Mouse (Mus musculus) cerebellum, adult 2 months (tissue): ENCODE measurements at regions not wholly inside any gene's neighbourhood (a gene's known extent, or its start where the extent isn't known, plus 50 kb on each side); places are given as distances from the start of the nearest gene placed in this dataset.
A peak's percentile ranks its signal among the peaks of the same experiment; 100 is the strongest.

Experiments
- DNase-seq, 2 experiments: peaks; one replicate each; pipeline ENCODE4 v3.0.0; 2021
- H3K27ac ChIP-seq: fragments of 200-500 bp; 2 replicates; pipeline ENCODE4 v1.5.1; 2012; ENCODE audit warnings: low read length, control low read depth, inconsistent platforms; ENCODE audit not compliant: insufficient read depth
- H3K27me3 ChIP-seq: fragments of 200-500 bp; 2 replicates; pipeline ENCODE4 v1.6.1; 2012; ENCODE audit warnings: inconsistent platforms, mild to moderate bottlenecking, low read length, moderate library complexity; ENCODE audit not compliant: control insufficient read depth, insufficient read depth
- H3K4me1 ChIP-seq: fragments of 200-500 bp; 2 replicates; pipeline ENCODE4 v1.6.1; 2011; ENCODE audit warnings: low read length; ENCODE audit not compliant: control insufficient read depth, insufficient read depth
- H3K4me3 ChIP-seq: fragments of 200-500 bp; replicated peaks from 2 replicates; pipeline ENCODE3; 2011; ENCODE audit warnings: mild to moderate bottlenecking, low read depth, low read length, control low read depth; ENCODE audit not compliant: insufficient read depth
- CTCF ChIP-seq: fragments of 200-500 bp; IDR thresholded peaks from 2 replicates; pipeline ENCODE4 v1.5.1; 2011; ENCODE audit warnings: low read depth, mild to moderate bottlenecking, control low read depth, low read length, moderate library complexity, borderline replicate concordance; ENCODE audit not compliant: insufficient read depth
- POLR2A ChIP-seq: fragments of 200-500 bp; IDR thresholded peaks from 2 replicates; pipeline ENCODE4 v1.6.1; 2011; ENCODE audit warnings: low read length, control low read depth, borderline replicate concordance; ENCODE audit not compliant: insufficient read depth
- WGBS: fragments of 180-500 bp; shearing (Covaris S2); methylation state at CpG from one replicate; pipeline ENCODE4 v1.1.7; 2018; 5-methylcytosine and 5-hydroxymethylcytosine counted together

- no peak overlapping the region for H3K4me3 ChIP-seq
- H3K27ac ChIP-seq, result no peak overlapping the region
- 85% methylated on average over 8 of the region's 8 CpGs for WGBS
- no peak for DNase-seq
- H3K4me1 ChIP-seq, result peaks cover 16% of the 10 kb centered on the region
- H3K27me3 ChIP-seq, result no peaks in the 10 kb centered on the region
- TF ChIP-seq POLR2A (no peak), CTCF (no peak)
Observed at GRCm38 (mm10) chr12:29050516-29051251, 299.1 kb downstream of the Eipr1 start.

GRCm38 (mm10) chr12:29054367-29054766 lies 302.8 kb downstream of the Eipr1 start:
- WGBS, result 21% methylated on average over 7 of the region's 7 CpGs
- peaks cover 14% of the 10 kb centered on the region for H3K4me1 ChIP-seq
- TF ChIP-seq CTCF (no peak), POLR2A (no peak)
- no peak overlapping the region for H3K4me3 ChIP-seq
- peak in 1 of 2 experiments; percentile 40 for DNase-seq
- no peak overlapping the region for H3K27ac ChIP-seq
- H3K27me3 ChIP-seq, result no peaks in the 10 kb centered on the region; the same call in 1 of the 2 replicates

GRCm38 (mm10) chr12:29062025-29062637 lies 310.5 kb downstream of the Eipr1 start:
- TF ChIP-seq CTCF (no peak), POLR2A (no peak)

GRCm38 (mm10) chr12:29062801-29063200 lies 311.2 kb downstream of the Eipr1 start:
- DNase-seq, result peak in 1 of 2 experiments; percentile 57
- H3K27ac ChIP-seq, result no peak overlapping the region

More at GRCm38 (mm10) chr12:29062025-29062637, 310.5 kb downstream of the Eipr1 start:
- no peaks in the 10 kb centered on the region; the same call in 1 of the 2 replicates for H3K27me3 ChIP-seq
- no peak overlapping the region for H3K27ac ChIP-seq
- peaks cover 7% of the 10 kb centered on the region for H3K4me1 ChIP-seq
- 91% methylated on average over 14 of the region's 14 CpGs for WGBS
- DNase-seq, result no peak
- H3K4me3 ChIP-seq, result no peak overlapping the region

GRCm38 (mm10) chr12:29068180-29068579 lies 316.6 kb downstream of the Eipr1 start:
- no peak overlapping the region for H3K27ac ChIP-seq
- WGBS, result 35% methylated on average over 5 of the region's 5 CpGs
- no peak for DNase-seq

More at GRCm38 (mm10) chr12:29062801-29063200, 311.2 kb downstream of the Eipr1 start:
- Histone ChIP-seq H3K4me1 (peaks cover 7% of the 10 kb centered on the region), H3K4me3 (no peak overlapping the region), H3K27me3 (no peaks in the 10 kb centered on the region; the same call in 1 of the 2 replicates)
- 30% methylated on average over 3 of the region's 3 CpGs for WGBS
- TF ChIP-seq POLR2A, result no peak
- no peak for TF ChIP-seq CTCF

GRCm38 (mm10) chr12:29075096-29075852 lies 323.7 kb downstream of the Eipr1 start:
- H3K27me3 ChIP-seq, result no peaks in the 10 kb centered on the region
- WGBS, result 62% methylated on average over 10 of the region's 10 CpGs
- H3K27ac ChIP-seq, result no peak overlapping the region
- TF ChIP-seq POLR2A (no peak), CTCF (no peak)
- H3K4me3 ChIP-seq, result no peak overlapping the region
- no peak for DNase-seq
- no peaks in the 10 kb centered on the region for H3K4me1 ChIP-seq

More at GRCm38 (mm10) chr12:29068180-29068579, 316.6 kb downstream of the Eipr1 start:
- Histone ChIP-seq H3K4me3 (no peak overlapping the region), H3K27me3 (no peaks in the 10 kb centered on the region), H3K4me1 (no peaks in the 10 kb centered on the region)
- no peak for TF ChIP-seq POLR2A
- peak; percentile 53 for TF ChIP-seq CTCF

- no peak for DNase-seq
- Histone ChIP-seq H3K4me1 (no peaks in the 10 kb centered on the region), H3K27me3 (no peaks in the 10 kb centered on the region), H3K4me3 (no peak overlapping the region), H3K27ac (no peak overlapping the region)
- TF ChIP-seq CTCF (no peak), POLR2A (no peak)
- 85% methylated on average over 1 of the region's 1 CpGs for WGBS
Observed at GRCm38 (mm10) chr12:29076606-29077005, 325.0 kb downstream of the Eipr1 start.

GRCm38 (mm10) chr12:29079011-29079410 lies 327.4 kb downstream of the Eipr1 start:
- Histone ChIP-seq H3K27ac (no peak overlapping the region), H3K4me1 (peaks cover 14% of the 10 kb centered on the region), H3K27me3 (no peaks in the 10 kb centered on the region), H3K4me3 (no peak overlapping the region)
- no peak for DNase-seq
- TF ChIP-seq POLR2A (no peak), CTCF (no peak)
- WGBS, result 100% methylated on average over 1 of the region's 1 CpGs
